Mouse (Mus musculus): ENCODE measurements at regions not wholly inside any gene's neighbourhood (a gene's known extent, or its start where the extent isn't known, plus 50 kb on each side); places are given as distances from the start of the nearest gene placed in this dataset.

DNA sequence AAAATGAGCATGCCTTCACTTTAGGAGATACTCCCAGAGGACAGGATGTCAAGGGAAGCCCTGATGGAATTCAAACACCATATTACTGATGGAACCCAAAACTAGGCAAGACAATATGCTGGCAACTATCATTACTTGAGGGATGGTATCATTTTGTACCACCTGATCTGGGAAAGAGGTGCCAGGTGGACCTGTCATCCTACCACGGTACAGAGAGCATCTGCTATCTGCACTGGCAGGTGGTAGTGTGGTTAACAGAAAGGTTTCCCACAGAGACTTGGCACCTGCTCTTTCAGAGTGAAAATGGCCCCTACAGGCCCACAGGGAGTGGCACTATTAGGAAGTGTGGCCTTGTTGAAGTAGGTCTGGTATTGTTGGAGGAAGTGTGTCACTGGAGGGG lies 111.0 kb upstream of the Il12b start:
- Histone ChIP-seq H3K9ac (ENCODE audit: low read depth, low read length) (no peak overlapping the region), H3K4me3 (replicated peaks; ENCODE audit: low read depth, low read length) (no peak overlapping the region), H3K36me3 (ENCODE audit: insufficient read depth, low read length) (no peaks in the 10 kb centered on the region), H3K4me1 (replicated peaks; ENCODE audit: insufficient read depth, low read length) (no peaks in the 10 kb centered on the region), H3K27me3 (ENCODE audit: insufficient read depth, low read length) (no peaks in the 10 kb centered on the region), H3K4me2 (ENCODE audit: low read length) (no peak overlapping the region), H3K9me3 (replicated peaks; ENCODE audit: low read length) (no peaks in the 10 kb centered on the region), H3K27ac (no peak overlapping the region)
- ATAC-seq (replicated peaks; ENCODE audit: low FRiP score, low read depth) = no peak
- no peak for TF ChIP-seq CTCF (IDR thresholded peaks at IDR 0.05; ENCODE audit: low read depth)
- DNase-seq (ENCODE audit: low spot score) = no peak
- WGBS = 76% methylated on average over 1 of the region's 1 CpGs

DNA sequence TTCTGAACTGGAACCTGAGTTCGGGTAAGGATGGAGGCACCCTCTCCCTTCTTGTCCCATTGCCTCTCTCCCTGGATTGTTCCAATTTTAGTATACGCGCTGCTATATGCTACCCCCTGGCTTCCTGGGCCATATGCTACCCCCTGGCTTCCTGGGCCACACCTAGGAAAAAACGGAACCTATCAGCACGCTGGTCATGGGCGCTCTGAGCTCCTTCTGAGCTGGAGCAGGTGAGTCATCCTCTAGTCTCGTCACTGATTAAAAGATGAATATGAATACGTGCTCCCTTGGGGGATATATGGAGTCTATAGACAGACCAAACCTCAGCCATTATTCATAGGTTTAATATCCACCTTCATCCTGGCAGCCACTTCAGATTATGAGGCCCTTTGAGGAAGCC lies 96.1 kb upstream of the Il12b start:
- Histone ChIP-seq H3K27ac (no peak overlapping the region), H3K4me3 (replicated peaks; ENCODE audit: low read depth, low read length) (no peak overlapping the region), H3K27me3 (ENCODE audit: insufficient read depth, low read length) (no peaks in the 10 kb centered on the region), H3K4me2 (ENCODE audit: low read length) (no peak overlapping the region), H3K9me3 (replicated peaks; ENCODE audit: low read length) (no peaks in the 10 kb centered on the region), H3K4me1 (replicated peaks; ENCODE audit: insufficient read depth, low read length) (no peaks in the 10 kb centered on the region), H3K9ac (ENCODE audit: low read depth, low read length) (no peak overlapping the region), H3K36me3 (ENCODE audit: insufficient read depth, low read length) (no peaks in the 10 kb centered on the region)
- ATAC-seq (replicated peaks; ENCODE audit: low FRiP score, low read depth) (no peak), DNase-seq (ENCODE audit: low spot score) (no peak)
- no peak for TF ChIP-seq CTCF (IDR thresholded peaks at IDR 0.05; ENCODE audit: low read depth)
- WGBS = 76% methylated on average over 8 of the region's 8 CpGs

GRCm38 (mm10) chr11:44316061-44316460 lies 83.8 kb upstream of the Il12b start:
- H3K4me1 ChIP-seq (replicated peaks; ENCODE audit: insufficient read depth, low read length) = no peaks in the 10 kb centered on the region
- no peak for TF ChIP-seq CTCF (IDR thresholded peaks at IDR 0.05; ENCODE audit: low read depth)
- ATAC-seq (replicated peaks; ENCODE audit: low FRiP score, low read depth) = no peak
- H3K9me3 ChIP-seq (replicated peaks; ENCODE audit: low read length) = no peaks in the 10 kb centered on the region
- WGBS = 84% methylated on average over 8 of the region's 8 CpGs
- no peaks in the 10 kb centered on the region for H3K27me3 ChIP-seq (ENCODE audit: insufficient read depth, low read length)
- no peak overlapping the region for H3K9ac ChIP-seq (ENCODE audit: low read depth, low read length)
- H3K27ac ChIP-seq = no peak overlapping the region
- H3K36me3 ChIP-seq (ENCODE audit: insufficient read depth, low read length) = no peaks in the 10 kb centered on the region
- H3K4me3 ChIP-seq (replicated peaks; ENCODE audit: low read depth, low read length) = no peak overlapping the region
- no peak for DNase-seq (ENCODE audit: low spot score)
- H3K4me2 ChIP-seq (ENCODE audit: low read length) = no peak overlapping the region

GRCm38 (mm10) chr11:44319136-44319535 lies 80.7 kb upstream of the Il12b start:
- Histone ChIP-seq H3K9me3 (replicated peaks; ENCODE audit: low read length) (no peaks in the 10 kb centered on the region), H3K36me3 (ENCODE audit: insufficient read depth, low read length) (no peaks in the 10 kb centered on the region), H3K27ac (no peak overlapping the region), H3K4me3 (replicated peaks; ENCODE audit: low read depth, low read length) (no peak overlapping the region), H3K4me2 (ENCODE audit: low read length) (no peak overlapping the region), H3K27me3 (ENCODE audit: insufficient read depth, low read length) (no peaks in the 10 kb centered on the region), H3K4me1 (replicated peaks; ENCODE audit: insufficient read depth, low read length) (no peaks in the 10 kb centered on the region), H3K9ac (ENCODE audit: low read depth, low read length) (no peak overlapping the region)
- TF ChIP-seq CTCF (IDR thresholded peaks at IDR 0.05; ENCODE audit: low read depth) = no peak
- 49% methylated on average over 3 of the region's 3 CpGs for WGBS
- ATAC-seq (replicated peaks; ENCODE audit: low FRiP score, low read depth) = no peak
- no peak for DNase-seq (ENCODE audit: low spot score)

DNA sequence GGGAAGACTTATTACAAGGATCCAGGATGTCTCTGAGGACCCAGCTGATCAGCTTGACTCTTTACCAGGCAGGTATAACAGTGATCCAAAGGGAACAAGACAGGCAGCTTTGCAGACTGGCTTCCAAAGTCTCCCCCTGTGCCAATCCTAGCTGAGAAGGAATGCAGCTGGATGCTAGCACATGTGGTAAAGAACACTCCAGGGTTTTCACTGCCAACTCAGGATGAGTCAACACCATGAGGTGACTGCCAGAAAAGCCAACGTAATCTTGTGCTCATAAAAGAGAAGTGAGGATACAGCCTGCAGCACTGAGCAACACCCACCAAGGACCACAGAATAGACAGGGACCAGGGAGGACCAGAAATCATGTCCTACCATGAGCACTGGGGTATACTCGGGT lies 76.5 kb upstream of the Il12b start:
- Histone ChIP-seq H3K9ac (ENCODE audit: low read depth, low read length) (no peak overlapping the region), H3K4me3 (replicated peaks; ENCODE audit: low read depth, low read length) (no peak overlapping the region), H3K9me3 (replicated peaks; ENCODE audit: low read length) (no peaks in the 10 kb centered on the region), H3K4me1 (replicated peaks; ENCODE audit: insufficient read depth, low read length) (no peaks in the 10 kb centered on the region), H3K4me2 (ENCODE audit: low read length) (no peak overlapping the region), H3K36me3 (ENCODE audit: insufficient read depth, low read length) (no peaks in the 10 kb centered on the region), H3K27me3 (ENCODE audit: insufficient read depth, low read length) (no peaks in the 10 kb centered on the region), H3K27ac (no peak overlapping the region)
- no peak for TF ChIP-seq CTCF (IDR thresholded peaks at IDR 0.05; ENCODE audit: low read depth)
- DNase-seq (ENCODE audit: low spot score) = no peak
- WGBS = 60% methylated on average over 2 of the region's 2 CpGs
- ATAC-seq (replicated peaks; ENCODE audit: low FRiP score, low read depth) = no peak

- Histone ChIP-seq H3K4me1 (replicated peaks; ENCODE audit: insufficient read depth, low read length) (no peaks in the 10 kb centered on the region), H3K9me3 (replicated peaks; ENCODE audit: low read length) (no peaks in the 10 kb centered on the region), H3K36me3 (ENCODE audit: insufficient read depth, low read length) (no peaks in the 10 kb centered on the region), H3K9ac (ENCODE audit: low read depth, low read length) (no peak overlapping the region), H3K27ac (no peak overlapping the region), H3K4me2 (ENCODE audit: low read length) (no peak overlapping the region), H3K27me3 (ENCODE audit: insufficient read depth, low read length) (no peaks in the 10 kb centered on the region), H3K4me3 (replicated peaks; ENCODE audit: low read depth, low read length) (no peak overlapping the region)
- WGBS = 93% methylated on average over 4 of the region's 4 CpGs
- TF ChIP-seq CTCF (IDR thresholded peaks at IDR 0.05; ENCODE audit: low read depth) = no peak
- no peak for ATAC-seq (replicated peaks; ENCODE audit: low FRiP score, low read depth)
- no peak for DNase-seq (ENCODE audit: low spot score)
Observed at GRCm38 (mm10) chr11:44325066-44325465, 74.8 kb upstream of the Il12b start.

DNA sequence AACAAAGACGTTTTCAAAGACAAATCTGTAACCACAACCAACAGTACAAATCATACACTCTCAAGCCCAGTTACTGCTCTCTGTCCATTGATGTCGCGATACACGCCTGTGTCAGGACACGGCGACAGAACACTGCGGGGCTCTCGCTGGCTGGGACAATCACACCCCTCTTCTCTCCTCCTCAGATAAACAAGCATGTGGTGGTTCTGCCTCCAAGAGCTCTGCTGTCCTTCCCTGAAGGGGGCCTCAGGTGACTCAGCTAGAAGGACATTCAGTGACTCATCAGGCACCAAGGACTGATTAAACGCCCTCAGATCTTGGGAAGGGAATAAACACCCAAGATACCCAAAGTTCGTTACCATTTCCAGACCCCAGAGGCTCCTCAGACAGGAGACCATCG lies 74.3 kb upstream of the Il12b start:
- no peak overlapping the region for H3K4me2 ChIP-seq (ENCODE audit: low read length)
- no peak for TF ChIP-seq CTCF (IDR thresholded peaks at IDR 0.05; ENCODE audit: low read depth)
- H3K4me3 ChIP-seq (replicated peaks; ENCODE audit: low read depth, low read length) = no peak overlapping the region
- no peaks in the 10 kb centered on the region for H3K36me3 ChIP-seq (ENCODE audit: insufficient read depth, low read length)
- no peak overlapping the region for H3K9ac ChIP-seq (ENCODE audit: low read depth, low read length)
- no peak overlapping the region for H3K27ac ChIP-seq
- no peaks in the 10 kb centered on the region for H3K4me1 ChIP-seq (replicated peaks; ENCODE audit: insufficient read depth, low read length)
- no peaks in the 10 kb centered on the region for H3K27me3 ChIP-seq (ENCODE audit: insufficient read depth, low read length)
- WGBS = 83% methylated on average over 11 of the region's 11 CpGs
- no peak for DNase-seq (ENCODE audit: low spot score)
- ATAC-seq (replicated peaks; ENCODE audit: low FRiP score, low read depth) = no peak
- no peaks in the 10 kb centered on the region for H3K9me3 ChIP-seq (replicated peaks; ENCODE audit: low read length)

Measured in kidney, postnatal 0 days (tissue).